Mouse (Mus musculus) limb, embryonic 10.5 days (tissue): Measurements from ENCODE around the gene Gnat1. TPM values are rescaled to one million over a fixed set of nuclear protein-coding genes. Genes with fewer than 3 reads are reported as not detected.

Experiments
- DNase-seq: peaks from one replicate; pipeline ENCODE4 v3.0.0-alpha.2; 2017; ENCODE audit warnings: low spot score
- H3K27ac ChIP-seq: fragments of 300-500 bp; sonication (generic); 2 replicates; pipeline ENCODE4 v1.5.1; 2016; ENCODE audit warnings: mild to moderate bottlenecking
- H3K27me3 ChIP-seq: fragments of 300-500 bp; sonication (generic); 2 replicates; pipeline ENCODE4 v1.6.1; 2016; ENCODE audit warnings: low read depth, mild to moderate bottlenecking; ENCODE audit not compliant: poor library complexity, severe bottlenecking
- H3K36me3 ChIP-seq: fragments of 300-500 bp; sonication (generic); 2 replicates; pipeline ENCODE4 v1.6.1; 2016; ENCODE audit warnings: mild to moderate bottlenecking, moderate library complexity
- H3K4me1 ChIP-seq: fragments of 300-500 bp; sonication (generic); 2 replicates; pipeline ENCODE4 v1.6.1; 2016
- H3K4me3 ChIP-seq: fragments of 300-500 bp; sonication (generic); 2 replicates; pipeline ENCODE4 v1.5.1; 2016; ENCODE audit warnings: mild to moderate bottlenecking, moderate library complexity
- H3K9me3 ChIP-seq: fragments of 300-500 bp; sonication (generic); replicated peaks from 2 replicates; pipeline ENCODE4 v1.6.1; 2016; ENCODE audit warnings: mild to moderate bottlenecking
- WGBS: fragments of 180-500 bp; shearing (Covaris S2); methylation state at CpG from one replicate; pipeline ENCODE4 v1.1.7; 2016; 5-methylcytosine and 5-hydroxymethylcytosine counted together
- polyA plus RNA-seq: library from polyadenylated mRNA; unstranded; fragments of >200 nt; fragmentation: Nextera tagmentation; extraction: Ambion mirVana; gene quantifications from 2 replicates; pipeline ENCODE4 v1.2.1, GENCODE M21; 2016

Gene Gnat1
- polyA plus RNA-seq, 1 experiment from 2014 or later: 2.6 TPM

DNA sequence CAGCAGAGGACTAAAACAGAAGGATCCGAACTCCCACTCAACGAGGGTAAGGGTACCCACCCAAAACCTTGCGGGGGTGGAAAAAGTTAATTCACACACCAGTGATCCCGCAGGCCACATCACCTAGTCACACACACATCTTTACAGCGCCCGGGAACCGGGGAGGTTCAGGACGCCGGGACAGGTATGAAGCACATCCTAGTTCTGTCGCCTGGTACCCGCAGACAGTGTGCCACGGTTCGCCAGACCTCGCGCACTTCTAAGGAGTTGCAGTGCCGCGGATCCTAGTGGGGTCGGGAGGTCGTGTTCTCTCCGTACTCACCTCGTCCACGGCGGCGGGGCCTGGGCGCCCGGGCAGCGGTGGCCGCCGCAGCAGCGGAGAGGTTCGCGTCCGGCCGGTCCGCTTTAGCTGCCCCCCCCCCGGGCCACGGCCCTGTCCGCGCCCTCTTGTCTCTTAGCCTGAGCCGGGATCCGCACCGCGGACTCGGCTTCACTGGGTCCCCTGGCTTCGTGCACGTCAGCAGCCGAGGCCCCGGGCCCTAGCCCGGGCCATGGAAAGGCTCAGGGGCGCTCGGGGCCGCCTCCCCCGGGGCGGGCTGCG is 29.7 kb upstream of the Gnat1 start:
- Histone ChIP-seq H3K9me3 (no peaks in the 10 kb centered on the region), H3K4me3 (peak overlapping the region; percentile 96), H3K27ac (peak overlapping the region; percentile 98), H3K27me3 (peaks cover 7% of the 10 kb centered on the region), H3K36me3 (peaks cover 32% of the 10 kb centered on the region), H3K4me1 (peaks cover 73% of the 10 kb centered on the region)
- under 1% methylated on average over 55 of the region's 55 CpGs for WGBS
- DNase-seq: peak; percentile 71

DNA sequence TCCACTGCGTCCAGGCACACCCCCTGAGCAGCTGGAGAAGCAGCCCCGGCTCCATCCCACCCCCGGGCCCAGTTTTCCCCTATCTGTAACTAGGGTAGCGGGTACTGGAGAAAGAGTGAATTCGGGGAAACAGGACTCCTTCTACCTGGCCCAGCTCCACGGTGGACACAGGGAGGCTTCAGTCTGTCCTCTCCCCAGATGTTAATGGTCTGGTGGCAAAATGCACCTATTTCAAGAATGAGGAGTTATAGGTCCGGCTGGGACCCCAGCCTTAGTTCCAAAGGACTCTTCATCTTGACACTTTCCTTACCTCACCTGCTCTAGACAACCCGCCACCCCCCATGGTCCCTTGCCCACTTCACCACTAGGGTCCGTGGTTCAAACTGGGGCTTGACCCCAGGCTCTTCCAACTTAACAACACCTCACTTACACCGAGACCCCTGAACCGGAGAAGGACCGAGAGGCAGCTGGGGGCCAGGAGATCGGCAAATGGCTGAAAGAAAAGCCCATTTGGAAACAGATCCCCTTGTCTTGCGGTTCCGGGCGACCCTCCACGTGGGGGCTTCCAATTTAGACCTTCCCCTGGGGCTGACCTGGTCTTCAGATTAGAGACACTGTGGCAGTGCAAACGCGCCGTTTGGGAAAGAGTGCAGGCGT is 29.1 kb upstream of the Gnat1 start:
- DNase-seq: peak; percentile 66
- Histone ChIP-seq H3K36me3 (peaks cover 39% of the 10 kb centered on the region), H3K4me3 (peak overlapping the region; percentile 96), H3K4me1 (peaks cover 73% of the 10 kb centered on the region), H3K9me3 (no peaks in the 10 kb centered on the region), H3K27ac (peak overlapping the region; percentile 98), H3K27me3 (peaks cover 7% of the 10 kb centered on the region)
- 1% methylated on average over 21 of the region's 21 CpGs for WGBS

DNA sequence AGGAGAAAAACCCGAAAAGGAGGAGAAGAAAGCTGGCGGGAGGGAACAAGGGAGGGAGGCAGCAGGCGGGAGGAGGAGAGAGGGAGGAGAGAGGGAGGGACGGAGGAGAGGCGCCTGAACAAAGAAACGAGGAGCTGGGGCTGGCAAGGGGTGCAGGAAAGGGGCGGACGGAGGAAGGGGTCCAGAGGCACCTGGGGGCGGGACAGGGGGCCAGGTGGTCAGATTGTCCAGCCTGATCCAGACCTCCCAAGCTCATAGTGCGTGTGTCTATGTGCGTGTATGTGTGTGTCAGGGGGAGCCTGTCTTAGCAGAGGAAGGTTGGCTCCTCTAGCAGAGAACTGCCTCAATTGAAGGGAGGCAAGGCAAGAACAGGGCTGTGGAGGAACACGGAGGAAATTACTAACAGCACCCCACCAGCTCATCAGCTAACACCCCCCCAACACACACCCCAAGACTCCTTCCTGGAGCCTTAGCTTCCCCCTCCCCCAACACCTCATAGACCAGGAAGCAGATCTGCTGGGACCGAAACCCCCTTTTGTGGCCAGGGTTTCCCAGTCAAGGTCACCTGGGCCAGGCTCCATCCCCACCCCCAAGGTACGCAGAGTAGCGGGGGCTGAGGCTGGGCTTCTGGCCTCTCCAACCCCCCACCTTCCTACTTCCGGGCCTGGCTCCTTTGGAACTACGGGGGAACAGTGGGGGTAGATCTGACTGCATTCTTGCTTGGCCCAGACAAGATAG is 28.4 kb upstream of the Gnat1 start:
- H3K4me3 ChIP-seq: peak overlapping the region; percentile 96
- H3K4me1 ChIP-seq: peaks cover 73% of the 10 kb centered on the region
- peaks cover 46% of the 10 kb centered on the region for H3K36me3 ChIP-seq
- DNase-seq: peak; percentile 72
- H3K9me3 ChIP-seq: no peaks in the 10 kb centered on the region
- peak overlapping the region; percentile 98 for H3K27ac ChIP-seq
- H3K27me3 ChIP-seq: peaks cover 7% of the 10 kb centered on the region
- WGBS: 2% methylated on average over 17 of the region's 17 CpGs

DNA sequence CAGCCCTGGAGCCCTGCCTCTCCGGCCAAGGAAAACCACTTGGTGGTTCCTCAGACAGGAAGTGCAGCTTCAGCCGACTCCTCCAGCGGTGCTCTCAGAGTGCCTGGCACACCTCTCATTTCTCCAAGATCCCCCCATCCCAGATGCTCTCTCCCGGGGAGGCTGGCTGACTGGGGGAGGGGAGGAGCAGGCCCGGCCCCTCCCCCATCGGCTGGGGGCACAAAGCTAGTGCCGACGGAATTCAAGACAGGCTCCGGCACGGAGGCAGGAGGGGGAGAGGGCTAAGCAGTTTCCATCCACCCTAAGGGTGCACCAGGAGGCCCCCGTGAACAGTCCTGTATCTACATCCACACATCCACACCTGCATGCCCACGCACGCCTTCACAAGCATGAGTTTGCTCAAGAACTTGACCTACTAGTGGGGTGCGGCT is 27.3 kb upstream of the Gnat1 start:
- Histone ChIP-seq H3K27me3 (peaks cover 7% of the 10 kb centered on the region), H3K36me3 (peaks cover 56% of the 10 kb centered on the region), H3K9me3 (no peaks in the 10 kb centered on the region), H3K27ac (peak overlapping the region; percentile 98), H3K4me3 (peak overlapping the region; percentile 96), H3K4me1 (peaks cover 83% of the 10 kb centered on the region)
- peak; percentile 81 for DNase-seq
- 0% methylated on average over 14 of the region's 14 CpGs for WGBS

DNA sequence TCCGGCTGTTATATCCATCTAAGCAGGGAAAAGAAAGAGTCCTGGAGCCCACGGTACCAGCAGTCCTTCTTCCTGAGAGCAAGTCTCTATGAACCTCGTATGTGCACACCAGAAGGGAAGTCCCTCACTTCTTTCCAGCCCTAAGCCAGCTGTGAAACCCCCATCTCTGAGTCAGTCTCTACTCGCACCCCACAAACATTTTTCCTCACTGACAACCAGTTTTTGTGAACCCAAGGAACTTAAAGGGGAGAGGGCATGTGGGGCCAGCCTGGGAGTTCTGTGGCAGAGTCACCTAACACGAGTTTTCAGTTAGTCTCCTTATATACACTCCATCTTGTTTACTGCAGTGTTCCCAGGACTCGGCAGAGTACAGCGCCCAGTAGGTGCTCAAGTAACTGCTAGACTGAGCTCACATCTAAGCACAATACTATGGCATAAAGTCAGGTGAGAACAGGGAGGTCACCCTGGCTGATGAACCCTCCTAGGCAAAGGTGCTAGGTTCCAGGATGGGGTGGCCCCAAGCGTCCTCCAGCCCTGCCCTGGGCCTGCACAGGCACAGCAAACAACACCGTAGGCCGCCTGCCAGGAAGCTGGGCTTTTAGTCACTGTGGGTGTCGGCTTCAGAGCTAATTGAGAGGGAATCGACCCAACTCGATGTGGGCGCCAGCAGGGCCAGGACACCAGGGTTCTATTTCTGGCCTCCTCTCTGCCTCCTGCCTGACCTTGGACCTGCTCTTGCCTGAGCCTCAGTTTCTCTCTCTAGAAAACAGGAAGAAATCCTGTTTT is 24.0 kb upstream of the Gnat1 start:
- WGBS: 53% methylated on average over 14 of the region's 14 CpGs
- no peaks in the 10 kb centered on the region for H3K27me3 ChIP-seq
- peaks cover 99% of the 10 kb centered on the region for H3K4me1 ChIP-seq
- peak overlapping the region; percentile 98 for H3K27ac ChIP-seq
- no peak for DNase-seq
- H3K36me3 ChIP-seq: peaks cover 88% of the 10 kb centered on the region
- H3K4me3 ChIP-seq: peak overlapping the region; percentile 15; the same call in 1 of the 2 replicates
- H3K9me3 ChIP-seq: no peaks in the 10 kb centered on the region

DNA sequence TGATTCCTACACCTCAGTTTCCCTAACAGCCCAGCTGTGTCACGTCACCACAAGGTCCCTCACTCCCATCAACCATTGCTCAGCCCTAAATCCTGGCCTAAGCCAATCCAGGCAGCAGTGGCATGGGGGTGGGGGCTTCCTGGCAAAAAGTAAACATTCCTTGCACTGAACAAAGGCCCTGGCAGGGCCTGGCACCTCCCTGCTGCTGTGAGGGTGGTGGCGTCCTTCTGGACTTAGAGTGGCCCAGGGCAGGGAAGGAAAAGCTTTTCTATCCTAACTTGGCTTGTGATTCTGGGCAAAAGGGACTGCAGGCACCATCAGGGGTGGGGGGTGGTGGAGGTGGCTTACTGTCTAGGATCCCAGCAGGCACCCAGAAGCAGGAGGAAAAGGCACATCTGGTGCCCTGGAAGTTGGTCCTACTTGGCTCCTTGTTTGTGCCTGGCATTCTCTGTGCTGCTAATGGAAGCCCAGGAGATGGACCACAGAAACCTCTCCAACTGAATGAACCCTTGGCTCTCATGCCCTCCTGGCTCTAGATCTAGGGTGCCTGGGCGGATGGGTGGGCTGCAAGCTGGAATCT is 23.2 kb upstream of the Gnat1 start:
- Histone ChIP-seq H3K4me3 (no peak overlapping the region), H3K27me3 (no peaks in the 10 kb centered on the region), H3K9me3 (no peaks in the 10 kb centered on the region), H3K27ac (peak overlapping the region; percentile 66), H3K36me3 (peaks cover 93% of the 10 kb centered on the region), H3K4me1 (peaks cover 100% of the 10 kb centered on the region)
- 80% methylated on average over 3 of the region's 3 CpGs for WGBS
- DNase-seq: no peak

DNA sequence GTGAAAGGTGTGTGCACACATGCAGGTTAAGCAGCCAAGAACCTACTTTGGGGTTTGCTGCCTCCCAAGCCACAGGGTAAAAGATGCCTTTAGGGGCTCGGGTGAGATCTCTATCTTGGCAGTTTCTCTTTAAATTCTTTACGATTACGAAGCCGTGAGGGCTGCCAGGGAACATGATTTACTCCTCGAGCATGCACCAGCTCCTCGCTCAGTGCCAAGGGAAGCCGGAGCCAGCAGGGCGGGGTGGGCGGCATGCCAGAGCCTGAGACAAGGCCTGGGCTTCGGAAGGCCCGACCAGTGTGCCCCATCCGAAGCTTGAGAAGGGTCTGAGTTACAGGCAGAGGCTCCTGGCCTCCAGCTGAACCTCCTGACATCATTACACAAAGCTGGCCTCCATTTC is 22.1 kb upstream of the Gnat1 start:
- 59% methylated on average over 12 of the region's 12 CpGs for WGBS
- H3K9me3 ChIP-seq: no peaks in the 10 kb centered on the region
- H3K27me3 ChIP-seq: no peaks in the 10 kb centered on the region
- H3K27ac ChIP-seq: peak overlapping the region; percentile 76
- H3K4me1 ChIP-seq: peaks cover 100% of the 10 kb centered on the region
- no peak overlapping the region for H3K4me3 ChIP-seq
- peaks cover 97% of the 10 kb centered on the region for H3K36me3 ChIP-seq
- no peak for DNase-seq

DNA sequence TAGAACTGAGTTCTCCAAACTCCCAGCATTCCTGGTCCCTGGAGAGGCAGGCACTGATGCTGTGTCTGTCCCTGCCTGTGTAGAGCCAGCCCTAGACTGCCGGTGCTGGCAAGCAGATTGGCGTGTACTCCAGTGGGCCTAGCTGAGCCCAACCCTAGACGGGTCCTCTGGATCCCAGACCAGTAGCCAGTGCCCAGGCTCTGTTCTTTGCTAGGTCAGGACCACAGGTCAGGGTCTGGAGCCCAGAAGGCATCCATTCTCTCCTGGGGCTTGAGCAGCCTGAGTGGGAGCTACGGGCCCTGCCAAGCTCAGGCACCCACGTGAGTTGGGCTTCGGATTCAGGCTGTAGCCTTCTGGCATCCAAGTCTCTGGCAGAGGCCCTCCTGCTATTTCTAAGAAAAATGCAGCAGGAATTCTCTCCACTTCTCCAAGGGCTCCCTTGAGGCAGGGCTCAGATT is 20.6 kb upstream of the Gnat1 start:
- Histone ChIP-seq H3K4me1 (peaks cover 100% of the 10 kb centered on the region), H3K9me3 (no peaks in the 10 kb centered on the region), H3K27me3 (no peaks in the 10 kb centered on the region), H3K4me3 (peak overlapping the region; percentile 38), H3K27ac (peak overlapping the region; percentile 76), H3K36me3 (peaks cover 97% of the 10 kb centered on the region)
- WGBS: 29% methylated on average over 6 of the region's 6 CpGs
- peak; percentile 53 for DNase-seq

DNA sequence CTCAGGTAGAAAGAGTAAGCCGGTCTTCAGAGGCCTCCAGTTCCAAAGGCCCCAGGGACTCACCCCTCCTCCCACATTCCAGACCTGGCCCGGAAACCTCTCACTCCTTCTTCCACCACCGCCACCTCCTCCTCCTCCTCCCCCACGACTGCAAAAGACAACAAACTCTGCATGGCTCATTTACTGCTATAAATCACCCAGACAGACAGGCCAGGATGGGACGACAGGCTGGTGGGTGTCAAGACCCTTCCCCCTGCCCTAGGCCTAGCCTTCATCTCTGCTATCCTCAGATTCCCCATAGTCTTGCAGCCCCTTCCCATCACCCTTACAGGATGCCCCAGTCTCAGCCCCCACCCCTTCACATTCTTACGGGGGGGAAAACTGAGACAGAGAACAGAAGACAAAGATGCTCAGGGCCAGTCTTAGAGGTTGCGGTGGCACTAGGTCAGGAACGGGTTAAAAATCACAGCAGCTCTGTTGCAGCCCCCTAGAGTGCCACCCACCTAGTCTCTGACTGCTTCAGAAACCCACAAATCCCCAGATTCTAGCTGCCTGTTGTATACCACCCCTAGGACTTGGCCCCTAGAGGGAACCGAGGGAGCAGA is 20.0 kb upstream of the Gnat1 start:
- Histone ChIP-seq H3K4me1 (peaks cover 100% of the 10 kb centered on the region), H3K9me3 (no peaks in the 10 kb centered on the region), H3K27me3 (no peaks in the 10 kb centered on the region), H3K36me3 (peaks cover 97% of the 10 kb centered on the region), H3K4me3 (peak overlapping the region; percentile 38), H3K27ac (peak overlapping the region; percentile 76)
- 3% methylated on average over 9 of the region's 9 CpGs for WGBS
- no peak for DNase-seq

DNA sequence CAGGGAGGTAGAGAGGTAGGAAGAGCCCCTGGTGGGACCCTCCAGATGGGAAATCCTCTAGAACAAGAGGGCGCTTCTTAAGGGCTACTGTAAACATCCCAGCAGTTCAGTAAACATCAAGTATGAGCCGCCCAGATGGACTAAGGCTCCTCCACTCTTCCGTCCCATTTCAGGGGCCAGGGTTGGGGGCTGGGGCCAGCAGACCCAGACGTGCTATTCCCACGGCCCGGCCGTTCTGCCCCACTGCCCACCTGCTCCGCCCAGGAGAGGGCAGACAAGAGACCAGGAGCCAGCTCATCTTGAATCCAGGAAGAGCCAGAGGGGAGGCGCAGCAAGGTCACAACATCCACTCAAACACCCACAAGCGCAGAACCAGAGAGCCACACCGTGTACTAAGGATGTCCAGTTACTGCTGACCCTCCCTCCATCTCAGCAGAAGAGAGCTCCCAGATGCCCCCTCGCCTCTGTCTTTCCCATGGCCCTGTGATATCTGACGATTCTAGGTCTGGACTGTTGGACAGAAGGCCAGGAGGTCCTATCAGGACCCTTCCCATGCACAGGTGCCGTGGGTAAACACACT is 19.2 kb upstream of the Gnat1 start:
- Histone ChIP-seq H3K27me3 (no peaks in the 10 kb centered on the region), H3K4me1 (peaks cover 94% of the 10 kb centered on the region), H3K36me3 (peaks cover 96% of the 10 kb centered on the region), H3K4me3 (peak overlapping the region; percentile 38), H3K27ac (peak overlapping the region; percentile 76), H3K9me3 (no peaks in the 10 kb centered on the region)
- no peak for DNase-seq
- 10% methylated on average over 14 of the region's 14 CpGs for WGBS

DNA sequence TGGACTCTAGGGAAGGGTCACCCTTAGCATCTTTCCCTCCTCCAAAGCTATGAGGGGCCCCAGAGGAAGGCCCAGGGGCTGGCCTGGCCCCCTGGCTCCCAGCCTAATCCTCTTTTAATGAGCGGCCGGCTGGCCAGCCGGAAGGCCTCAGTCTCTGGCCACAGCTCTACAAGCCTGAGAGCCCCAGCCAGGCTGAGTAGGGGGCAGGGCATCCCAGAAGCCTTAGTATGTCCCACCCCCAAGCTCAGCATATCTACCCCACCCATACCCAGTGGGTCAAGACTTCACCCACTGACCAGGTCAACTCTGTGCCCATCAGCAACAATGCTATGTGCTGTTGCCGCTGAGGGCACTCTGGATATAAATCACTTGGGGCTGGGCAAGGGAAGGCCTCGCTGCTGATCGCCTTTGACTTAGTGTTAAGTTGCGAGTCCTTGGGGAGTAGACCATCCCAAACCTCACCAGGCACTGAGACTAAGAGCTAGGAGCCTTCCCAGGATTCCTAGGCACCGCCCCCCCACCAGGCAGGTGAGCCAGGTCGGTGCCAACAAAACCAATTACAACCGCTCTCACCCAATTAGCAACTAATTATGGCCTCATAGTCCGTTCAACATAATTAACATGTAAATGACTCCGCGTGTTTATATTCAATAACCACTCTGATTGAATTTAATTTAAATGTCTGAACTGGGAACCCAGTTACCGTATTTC is 18.5 kb upstream of the Gnat1 start:
- H3K4me1 ChIP-seq: peaks cover 93% of the 10 kb centered on the region
- peak overlapping the region; percentile 76 for H3K27ac ChIP-seq
- H3K4me3 ChIP-seq: peak overlapping the region; percentile 38
- H3K9me3 ChIP-seq: no peaks in the 10 kb centered on the region
- 11% methylated on average over 14 of the region's 14 CpGs for WGBS
- DNase-seq: no peak
- peaks cover 96% of the 10 kb centered on the region for H3K36me3 ChIP-seq
- no peaks in the 10 kb centered on the region for H3K27me3 ChIP-seq
